Mouse (Mus musculus) thymus, adult 2 months (tissue): Measurements from ENCODE around the gene Rnf4. TPM values are rescaled to one million over a fixed set of nuclear protein-coding genes. Genes with fewer than 3 reads are reported as not detected.
A peak's percentile ranks its signal among the peaks of the same experiment; 100 is the strongest.

Experiments
- DNase-seq: peaks from one replicate; pipeline ENCODE4 v3.0.0; 2021
- H3K27ac ChIP-seq: fragments of 200-500 bp; 2 replicates; pipeline ENCODE4 v1.5.1; 2012; ENCODE audit warnings: low read length, control low read depth; ENCODE audit not compliant: control insufficient read depth, insufficient read depth
- H3K27me3 ChIP-seq: fragments of 200-500 bp; 2 replicates; pipeline ENCODE4 v1.6.1; 2012; ENCODE audit warnings: mild to moderate bottlenecking, low read length, moderate library complexity, mixed read lengths; ENCODE audit not compliant: control insufficient read depth, insufficient read depth
- H3K36me3 ChIP-seq: fragments of 200-500 bp; 2 replicates; pipeline ENCODE4 v1.6.1; 2012; ENCODE audit warnings: mild to moderate bottlenecking, low read length, moderate library complexity; ENCODE audit not compliant: control insufficient read depth, insufficient read depth
- H3K4me1 ChIP-seq: fragments of 200-500 bp; replicated peaks from 2 replicates; pipeline ENCODE4 v1.6.1; 2012; ENCODE audit warnings: low read length; ENCODE audit not compliant: control insufficient read depth, insufficient read depth
- H3K4me3 ChIP-seq: fragments of 200-500 bp; 2 replicates; pipeline ENCODE4 v1.5.1; 2012; ENCODE audit warnings: mild to moderate bottlenecking, low read length, control low read depth, moderate library complexity; ENCODE audit not compliant: control insufficient read depth, insufficient read depth
- CTCF ChIP-seq: fragments of 200-500 bp; IDR thresholded peaks from 2 replicates; pipeline ENCODE4 v1.5.1; 2012; ENCODE audit warnings: mild to moderate bottlenecking, control low read depth, low read length, moderate library complexity, borderline replicate concordance; ENCODE audit not compliant: control insufficient read depth, poor library complexity, insufficient read depth; ENCODE audit errors: extremely low read depth
- POLR2A ChIP-seq: fragments of 200-500 bp; IDR thresholded peaks from 2 replicates; pipeline ENCODE4 v1.6.1; 2012; ENCODE audit warnings: mild to moderate bottlenecking, low read length, control low read depth, moderate library complexity; ENCODE audit not compliant: control insufficient read depth, poor library complexity, insufficient read depth; ENCODE audit errors: extremely low read depth
- WGBS: fragments of 180-500 bp; shearing (Covaris S2); methylation state at CpG from one replicate; pipeline ENCODE4 v1.1.7; 2018; 5-methylcytosine and 5-hydroxymethylcytosine counted together
- polyA plus RNA-seq: library from polyadenylated mRNA; depleted of rRNA; stranded (reverse); fragments of >200 nt; gene quantifications from 2 replicates; pipeline ENCODE4 v1.2.3, GENCODE M21; 2012

Rnf4 gene
- polyA plus RNA-seq, 1 experiment = 125 TPM

GRCm38 (mm10) chr5:34293363-34293762 is 42.7 kb upstream of the Rnf4 start:
- TF ChIP-seq POLR2A (no peak), CTCF (no peak)
- 77% methylated on average over 6 of the region's 6 CpGs for WGBS
- Histone ChIP-seq H3K36me3 (no peaks in the 10 kb centered on the region), H3K27me3 (no peaks in the 10 kb centered on the region; the same call in 1 of the 2 replicates), H3K4me3 (no peak overlapping the region), H3K4me1 (peaks cover 3% of the 10 kb centered on the region; the same call in 1 of the 2 replicates), H3K27ac (no peak overlapping the region)
- peak; percentile 8 for DNase-seq

GRCm38 (mm10) chr5:34294696-34295095 is 41.4 kb upstream of the Rnf4 start:
- H3K4me3 ChIP-seq = no peak overlapping the region
- no peak overlapping the region for H3K27ac ChIP-seq
- 76% methylated on average over 2 of the region's 2 CpGs for WGBS
- H3K36me3 ChIP-seq = no peaks in the 10 kb centered on the region
- no peak for DNase-seq
- H3K4me1 ChIP-seq = no peaks in the 10 kb centered on the region
- TF ChIP-seq POLR2A (no peak), CTCF (no peak)
- no peaks in the 10 kb centered on the region for H3K27me3 ChIP-seq

GRCm38 (mm10) chr5:34295141-34295540 is 40.9 kb upstream of the Rnf4 start:
- no peaks in the 10 kb centered on the region for H3K36me3 ChIP-seq
- no peak overlapping the region for H3K4me3 ChIP-seq
- DNase-seq = no peak
- no peaks in the 10 kb centered on the region for H3K4me1 ChIP-seq
- WGBS = 100% methylated on average over 1 of the region's 2 CpGs
- H3K27ac ChIP-seq = no peak overlapping the region
- TF ChIP-seq CTCF (no peak), POLR2A (no peak)
- no peaks in the 10 kb centered on the region for H3K27me3 ChIP-seq

GRCm38 (mm10) chr5:34298061-34298460 is 38.0 kb upstream of the Rnf4 start:
- no peaks in the 10 kb centered on the region for H3K4me1 ChIP-seq
- DNase-seq = no peak
- no peak overlapping the region for H3K4me3 ChIP-seq
- H3K27ac ChIP-seq = no peak overlapping the region
- H3K36me3 ChIP-seq = no peaks in the 10 kb centered on the region
- 78% methylated on average over 4 of the region's 4 CpGs for WGBS
- TF ChIP-seq POLR2A (no peak), CTCF (no peak)
- no peaks in the 10 kb centered on the region for H3K27me3 ChIP-seq

- Histone ChIP-seq H3K27ac (no peak overlapping the region), H3K36me3 (no peaks in the 10 kb centered on the region), H3K4me3 (no peak overlapping the region), H3K4me1 (no peaks in the 10 kb centered on the region), H3K27me3 (no peaks in the 10 kb centered on the region)
- no peak for DNase-seq
- WGBS = 92% methylated on average over 10 of the region's 10 CpGs
- TF ChIP-seq POLR2A = no peak
- no peak for TF ChIP-seq CTCF
Observed at GRCm38 (mm10) chr5:34298937-34299535, 37.1 kb upstream of the Rnf4 start.

GRCm38 (mm10) chr5:34302377-34302776 is 33.7 kb upstream of the Rnf4 start:
- Histone ChIP-seq H3K4me1 (no peaks in the 10 kb centered on the region), H3K4me3 (no peak overlapping the region), H3K27me3 (no peaks in the 10 kb centered on the region), H3K36me3 (no peaks in the 10 kb centered on the region), H3K27ac (no peak overlapping the region)
- TF ChIP-seq POLR2A (no peak), CTCF (no peak)
- no peak for DNase-seq
- WGBS = 85% methylated on average over 7 of the region's 7 CpGs

GRCm38 (mm10) chr5:34309016-34309415 is 27.1 kb upstream of the Rnf4 start:
- no peaks in the 10 kb centered on the region for H3K27me3 ChIP-seq
- no peaks in the 10 kb centered on the region for H3K36me3 ChIP-seq
- 78% methylated on average over 3 of the region's 3 CpGs for WGBS
- no peak for TF ChIP-seq CTCF
- TF ChIP-seq POLR2A = no peak
- no peak overlapping the region for H3K4me3 ChIP-seq
- DNase-seq = no peak
- H3K27ac ChIP-seq = no peak overlapping the region
- H3K4me1 ChIP-seq = no peaks in the 10 kb centered on the region
